Mouse (Mus musculus) E14TG2a.4 (cell line): ENCODE results near the gene 9930111J21Rik1.
"Not testable (repeated sequence)": the region's sequence is repeated elsewhere in the genome, so short reads cannot be mapped to it uniquely, and the experiment has no call there.

Experiments
- CTCF ChIP-seq: conservative IDR thresholded peaks from 2 replicates; pipeline ENCODE4 v1.5.1; 2014; ENCODE audit warnings: low read length
- NANOG ChIP-seq: IDR thresholded peaks from 2 replicates; pipeline ENCODE4 v1.6.1; 2014; ENCODE audit warnings: borderline replicate concordance, low read length, mixed read lengths

- not testable (repeated sequence) for TF ChIP-seq CTCF, NANOG
These were observed 33.1 kb downstream of the 9930111J21Rik1 start, which contains the start of gene Psme2b for GRCm38 (mm10) chr11:48946090-48946489.
